Mouse (Mus musculus): ENCODE data around the gene Snx29. TPM values are rescaled to one million over a fixed set of nuclear protein-coding genes. Genes with fewer than 3 reads are reported as not detected.

The Snx29 gene
- polyA plus RNA-seq, 1 experiment: 16.0 TPM

- DNase-seq (ENCODE audit: low read depth): no peak
- TF ChIP-seq POLR2A (IDR thresholded peaks at IDR 0.05; ENCODE audit: borderline replicate concordance, extremely low read depth, insufficient read depth, insufficient read length, poor library complexity, severe bottlenecking): no peak
- TF ChIP-seq CTCF (IDR thresholded peaks at IDR 0.05; ENCODE audit: borderline replicate concordance, extremely low read depth, insufficient read depth, insufficient read length): no peak
These were observed 407.1 kb downstream of the Snx29 start for GRCm38 (mm10) chr16:11729815-11730214.

DNA sequence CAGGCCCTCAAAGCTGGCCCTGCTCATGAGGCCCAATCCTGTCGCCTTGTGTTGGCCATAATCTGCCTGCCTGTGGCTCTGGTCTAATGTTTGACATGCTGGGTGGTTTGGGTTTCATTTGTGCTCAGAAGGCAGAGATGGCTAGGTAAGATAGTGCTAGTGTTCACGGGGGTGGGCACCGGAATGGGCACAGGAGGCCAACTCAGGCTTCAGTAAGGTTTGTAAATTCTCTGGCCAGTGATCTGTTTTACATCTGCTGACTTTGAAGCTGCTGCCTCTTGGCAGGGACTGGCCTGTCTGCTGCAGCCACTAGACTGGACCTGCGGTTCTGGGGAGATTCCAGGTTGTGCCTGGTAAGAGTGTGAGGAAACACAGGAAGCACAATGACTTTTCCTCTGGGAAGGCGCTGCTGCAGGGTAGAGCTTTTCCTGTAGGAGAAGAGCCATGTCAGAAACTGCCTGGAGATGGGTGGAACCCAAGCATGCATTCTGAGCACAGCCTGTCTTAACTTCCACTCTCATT, 408.4 kb downstream of the Snx29 start:
- no peak for TF ChIP-seq POLR2A (IDR thresholded peaks at IDR 0.05; ENCODE audit: borderline replicate concordance, extremely low read depth, insufficient read depth, insufficient read length, poor library complexity, severe bottlenecking)
- DNase-seq (ENCODE audit: low read depth): no peak

DNA sequence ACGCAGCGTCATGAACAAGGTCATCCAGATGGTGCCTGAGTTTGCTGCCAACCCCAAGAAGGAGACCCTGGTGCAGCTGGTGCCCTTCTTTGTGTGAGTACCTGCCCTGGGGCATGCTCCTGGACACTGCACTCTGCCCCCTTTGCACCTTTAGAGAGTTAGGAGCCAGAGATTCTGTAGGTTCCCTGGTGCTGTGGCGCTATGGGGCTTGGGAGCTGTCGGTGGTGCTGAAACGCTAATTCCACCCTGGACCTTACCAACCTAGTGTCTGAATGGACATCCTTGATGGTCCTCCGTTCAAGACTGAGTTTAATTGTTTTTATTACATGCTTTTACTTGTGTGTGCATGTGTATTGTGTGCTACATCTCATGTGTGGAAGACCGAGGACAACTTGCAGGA, 415.6 kb downstream of the Snx29 start:
- TF ChIP-seq POLR2A (IDR thresholded peaks at IDR 0.05; ENCODE audit: borderline replicate concordance, extremely low read depth, insufficient read depth, insufficient read length, poor library complexity, severe bottlenecking): no peak
- no peak for TF ChIP-seq CTCF (IDR thresholded peaks at IDR 0.05; ENCODE audit: borderline replicate concordance, extremely low read depth, insufficient read depth, insufficient read length)
- no peak for DNase-seq (ENCODE audit: low read depth)

- no peak for TF ChIP-seq POLR2A (IDR thresholded peaks at IDR 0.05; ENCODE audit: borderline replicate concordance, extremely low read depth, insufficient read depth, insufficient read length, poor library complexity, severe bottlenecking)
- TF ChIP-seq CTCF (IDR thresholded peaks at IDR 0.05; ENCODE audit: borderline replicate concordance, extremely low read depth, insufficient read depth, insufficient read length): no peak
- no peak for DNase-seq (ENCODE audit: low read depth)
These were observed 419.2 kb downstream of the Snx29 start for GRCm38 (mm10) chr16:11741951-11742350.

DNA sequence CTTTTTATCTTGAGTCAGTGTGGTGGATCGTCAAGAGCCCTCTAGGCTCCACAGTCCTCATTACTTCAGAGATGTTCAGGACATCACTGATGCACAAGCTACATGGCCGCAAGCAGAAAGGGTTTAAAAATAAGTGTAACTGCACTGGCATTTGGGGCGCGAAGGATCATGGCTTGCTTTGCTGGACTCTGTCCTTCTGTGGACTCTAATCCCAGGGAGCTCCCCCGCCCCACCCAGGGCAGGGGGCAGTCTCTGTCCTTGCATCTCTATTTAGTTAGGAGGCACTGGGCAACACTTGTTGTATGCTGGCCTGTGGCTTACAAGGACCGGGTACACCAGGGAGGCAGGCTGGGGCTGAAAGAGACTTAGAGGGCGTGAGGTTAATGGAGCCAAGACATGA, 419.6 kb downstream of the Snx29 start:
- no peak for DNase-seq (ENCODE audit: low read depth)
- TF ChIP-seq POLR2A (IDR thresholded peaks at IDR 0.05; ENCODE audit: borderline replicate concordance, extremely low read depth, insufficient read depth, insufficient read length, poor library complexity, severe bottlenecking) (no peak), CTCF (IDR thresholded peaks at IDR 0.05; ENCODE audit: borderline replicate concordance, extremely low read depth, insufficient read depth, insufficient read length) (no peak)

GRCm38 (mm10) chr16:11743013-11743412, 420.3 kb downstream of the Snx29 start:
- TF ChIP-seq CTCF (IDR thresholded peaks at IDR 0.05; ENCODE audit: borderline replicate concordance, extremely low read depth, insufficient read depth, insufficient read length): no peak
- no peak for TF ChIP-seq POLR2A (IDR thresholded peaks at IDR 0.05; ENCODE audit: borderline replicate concordance, extremely low read depth, insufficient read depth, insufficient read length, poor library complexity, severe bottlenecking)
- no peak for DNase-seq (ENCODE audit: low read depth)

DNA sequence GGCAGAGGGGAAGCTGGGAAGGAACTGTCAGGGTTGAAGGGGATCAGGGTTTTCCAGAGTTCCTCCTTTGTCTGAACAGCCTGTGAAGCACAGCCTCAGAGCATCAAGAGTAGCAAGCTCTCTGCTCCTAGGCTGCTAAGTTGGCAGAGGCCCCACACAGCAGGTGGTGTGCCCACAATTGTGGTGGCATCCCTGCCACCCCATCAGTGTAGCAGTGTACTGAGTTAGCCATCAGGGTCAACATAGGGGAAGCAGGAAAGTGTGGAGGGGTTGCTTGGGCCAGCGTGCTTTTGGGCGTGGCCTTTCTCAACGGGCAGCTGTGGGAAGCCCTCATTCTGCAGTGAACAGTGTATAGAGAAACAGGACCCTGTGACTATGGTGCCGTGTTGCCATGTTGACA, 421.0 kb downstream of the Snx29 start:
- TF ChIP-seq CTCF (IDR thresholded peaks at IDR 0.05; ENCODE audit: borderline replicate concordance, extremely low read depth, insufficient read depth, insufficient read length) (no peak), POLR2A (IDR thresholded peaks at IDR 0.05; ENCODE audit: borderline replicate concordance, extremely low read depth, insufficient read depth, insufficient read length, poor library complexity, severe bottlenecking) (no peak)
- no peak for DNase-seq (ENCODE audit: low read depth)

GRCm38 (mm10) chr16:11746036-11746435, 423.3 kb downstream of the Snx29 start:
- DNase-seq (ENCODE audit: low read depth): no peak
- TF ChIP-seq POLR2A (IDR thresholded peaks at IDR 0.05; ENCODE audit: borderline replicate concordance, extremely low read depth, insufficient read depth, insufficient read length, poor library complexity, severe bottlenecking) (no peak), CTCF (IDR thresholded peaks at IDR 0.05; ENCODE audit: borderline replicate concordance, extremely low read depth, insufficient read depth, insufficient read length) (no peak)

- DNase-seq (ENCODE audit: low read depth): no peak
- TF ChIP-seq CTCF (IDR thresholded peaks at IDR 0.05; ENCODE audit: borderline replicate concordance, extremely low read depth, insufficient read depth, insufficient read length): no peak
- TF ChIP-seq POLR2A (IDR thresholded peaks at IDR 0.05; ENCODE audit: borderline replicate concordance, extremely low read depth, insufficient read depth, insufficient read length, poor library complexity, severe bottlenecking): no peak
These were observed 425.2 kb downstream of the Snx29 start for GRCm38 (mm10) chr16:11747867-11748266.

GRCm38 (mm10) chr16:11749111-11749510, 426.4 kb downstream of the Snx29 start:
- DNase-seq (ENCODE audit: low read depth): no peak
- TF ChIP-seq POLR2A (IDR thresholded peaks at IDR 0.05; ENCODE audit: borderline replicate concordance, extremely low read depth, insufficient read depth, insufficient read length, poor library complexity, severe bottlenecking) (no peak), CTCF (IDR thresholded peaks at IDR 0.05; ENCODE audit: borderline replicate concordance, extremely low read depth, insufficient read depth, insufficient read length) (no peak)

DNA sequence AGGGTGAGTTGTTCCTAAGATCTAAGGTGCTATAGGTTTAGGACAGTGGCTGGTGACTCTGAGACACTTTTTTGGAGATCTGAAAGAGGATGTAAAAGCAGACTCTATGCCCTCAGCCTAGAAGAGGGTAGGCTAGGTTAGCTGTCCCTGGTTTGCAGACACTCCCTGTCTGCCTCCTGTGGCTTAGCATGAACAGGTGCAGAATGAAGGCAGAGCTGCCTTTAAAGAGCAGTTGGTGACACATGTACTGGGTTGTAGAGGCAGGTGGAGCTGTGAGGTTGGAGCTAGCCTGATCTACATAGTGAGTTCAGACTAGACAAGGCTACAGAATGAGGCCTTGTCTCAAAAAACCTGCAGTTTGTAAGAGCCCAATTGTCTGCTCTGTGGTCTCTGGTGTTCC, 427.9 kb downstream of the Snx29 start:
- DNase-seq (ENCODE audit: low read depth): no peak
- TF ChIP-seq CTCF (IDR thresholded peaks at IDR 0.05; ENCODE audit: borderline replicate concordance, extremely low read depth, insufficient read depth, insufficient read length): no peak
- no peak for TF ChIP-seq POLR2A (IDR thresholded peaks at IDR 0.05; ENCODE audit: borderline replicate concordance, extremely low read depth, insufficient read depth, insufficient read length, poor library complexity, severe bottlenecking)

DNA sequence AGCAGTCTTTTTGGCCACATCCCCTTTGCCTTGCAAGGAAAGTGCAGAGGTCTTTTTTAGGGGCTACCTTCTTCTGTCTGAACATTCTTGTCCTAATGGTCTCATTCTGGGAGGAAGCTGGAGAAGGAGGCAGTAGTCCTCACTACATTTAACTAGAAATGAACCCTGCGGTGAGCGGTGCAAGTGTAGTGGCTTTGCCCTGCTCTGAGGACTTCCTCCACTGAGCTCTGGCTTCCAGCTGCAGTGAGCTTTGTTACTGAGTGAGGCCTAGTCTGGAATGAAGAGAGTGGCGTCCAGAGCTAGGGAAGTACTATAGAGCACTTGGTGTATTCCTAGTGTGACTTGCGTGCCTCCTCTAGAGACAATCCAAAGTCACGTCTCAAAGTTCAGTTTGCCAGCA, 429.8 kb downstream of the Snx29 start:
- no peak for TF ChIP-seq POLR2A (IDR thresholded peaks at IDR 0.05; ENCODE audit: borderline replicate concordance, extremely low read depth, insufficient read depth, insufficient read length, poor library complexity, severe bottlenecking)
- TF ChIP-seq CTCF (IDR thresholded peaks at IDR 0.05; ENCODE audit: borderline replicate concordance, extremely low read depth, insufficient read depth, insufficient read length): no peak
- DNase-seq (ENCODE audit: low read depth): no peak
